Mouse (Mus musculus): ENCODE results near the gene Ccdc159.

GRCm38 (mm10) chr9:21944267-21944666, 17.0 kb downstream of the Ccdc159 start:
- TF ChIP-seq POLR2A (IDR thresholded peaks at IDR 0.05; ENCODE audit: borderline replicate concordance, control insufficient read depth, low read depth, low read length) (no peak), CTCF (IDR thresholded peaks at IDR 0.05; ENCODE audit: control insufficient read depth, insufficient read depth, low read length) (no peak)
